Mouse (Mus musculus): Measurements from ENCODE around the gene Tgoln1.

- TF ChIP-seq POLR2A (IDR thresholded peaks at IDR 0.05; ENCODE audit: extremely low read depth, insufficient read depth, low read length) = no peak
- TF ChIP-seq CTCF (IDR thresholded peaks at IDR 0.05; ENCODE audit: low read depth, low read length) = no peak
These were observed 17.5 kb upstream of the Tgoln1 start for GRCm38 (mm10) chr6:72634311-72634710.
